Mouse (Mus musculus): ENCODE measurements around the gene Lpin2. TPM values are rescaled to one million over a fixed set of nuclear protein-coding genes. Genes with fewer than 3 reads are reported as not detected.
A peak's percentile ranks its signal among the peaks of the same experiment; 100 is the strongest.

Lpin2 gene
- polyA plus RNA-seq, 1 experiment from 2014 or later = 37.3 TPM

GRCm38 (mm10) chr17:71206136-71206893, 24.0 kb downstream of the Lpin2 start:
- WGBS = 65% methylated on average over 12 of the region's 12 CpGs
- Histone ChIP-seq H3K27ac (replicated peaks) (no peak overlapping the region), H3K4me1 (no peaks in the 10 kb centered on the region), H3K36me3 (no peaks in the 10 kb centered on the region), H3K4me3 (replicated peaks) (no peak overlapping the region), H3K27me3 (no peaks in the 10 kb centered on the region), H3K9me3 (replicated peaks) (no peaks in the 10 kb centered on the region), H3K4me2 (replicated peaks) (no peak overlapping the region), H3K9ac (no peak overlapping the region)
- ATAC-seq (ENCODE audit: insufficient number of reproducible peaks, low FRiP score, low TSS enrichment, low read depth) = no peak

DNA sequence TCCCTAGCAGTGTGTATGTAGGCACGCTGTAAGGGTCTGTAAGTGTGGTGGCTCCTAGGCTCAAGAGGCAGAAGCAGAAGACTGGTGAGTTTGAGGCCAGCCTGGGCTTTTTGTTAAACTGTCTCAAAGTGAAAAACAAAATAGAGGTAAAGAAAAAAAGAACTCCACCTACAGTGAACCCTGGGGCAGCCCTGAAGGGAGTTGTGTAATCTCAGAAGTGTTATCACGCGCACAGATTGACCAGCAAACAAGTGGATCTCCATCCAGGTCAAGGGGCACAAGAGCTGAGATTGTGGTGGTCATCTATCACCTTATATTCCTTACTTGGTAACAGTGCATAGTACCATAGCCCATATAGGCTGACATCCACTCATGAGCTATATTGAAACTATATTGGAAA, 24.9 kb downstream of the Lpin2 start:
- H3K9ac ChIP-seq = no peak overlapping the region
- no peak overlapping the region for H3K4me3 ChIP-seq (replicated peaks)
- no peak for ATAC-seq (ENCODE audit: insufficient number of reproducible peaks, low FRiP score, low TSS enrichment, low read depth)
- no peaks in the 10 kb centered on the region for H3K36me3 ChIP-seq
- H3K9me3 ChIP-seq (replicated peaks) = no peaks in the 10 kb centered on the region
- H3K4me2 ChIP-seq (replicated peaks) = no peak overlapping the region
- 92% methylated on average over 3 of the region's 3 CpGs for WGBS
- peaks cover 5% of the 10 kb centered on the region; the same call in 1 of the 2 replicates for H3K4me1 ChIP-seq
- H3K27me3 ChIP-seq = no peaks in the 10 kb centered on the region
- H3K27ac ChIP-seq (replicated peaks) = no peak overlapping the region

- H3K27ac ChIP-seq (replicated peaks) = no peak overlapping the region
- no peaks in the 10 kb centered on the region for H3K36me3 ChIP-seq
- no peak overlapping the region for H3K4me2 ChIP-seq (replicated peaks)
- peaks cover 5% of the 10 kb centered on the region; the same call in 1 of the 2 replicates for H3K4me1 ChIP-seq
- no peaks in the 10 kb centered on the region for H3K9me3 ChIP-seq (replicated peaks)
- no peak overlapping the region for H3K4me3 ChIP-seq (replicated peaks)
- 93% methylated on average over 1 of the region's 1 CpGs for WGBS
- ATAC-seq (ENCODE audit: insufficient number of reproducible peaks, low FRiP score, low TSS enrichment, low read depth) = no peak
- no peaks in the 10 kb centered on the region for H3K27me3 ChIP-seq
- no peak overlapping the region for H3K9ac ChIP-seq
Measured at GRCm38 (mm10) chr17:71208376-71208775, 26.0 kb downstream of the Lpin2 start.

DNA sequence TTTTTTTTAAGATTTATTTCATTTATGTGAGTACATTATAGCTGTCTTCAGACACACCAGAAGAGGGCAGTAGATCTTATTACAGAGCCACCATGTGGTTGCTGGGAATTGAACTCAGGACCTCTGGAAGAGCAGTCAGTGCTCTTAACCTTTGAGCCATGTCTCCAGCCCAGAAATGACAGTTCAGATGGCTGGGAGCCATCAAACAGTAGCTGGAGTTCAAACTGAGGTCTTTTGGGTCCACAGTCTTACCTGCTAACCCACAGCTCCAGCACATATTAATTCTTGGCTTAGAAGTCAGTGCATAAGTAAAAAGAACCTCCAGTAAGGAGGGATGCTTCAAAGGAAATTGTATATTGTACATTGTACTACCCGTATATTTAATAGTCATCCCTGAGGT, 26.6 kb downstream of the Lpin2 start:
- no peak overlapping the region for H3K9ac ChIP-seq
- no peaks in the 10 kb centered on the region for H3K9me3 ChIP-seq (replicated peaks)
- no peaks in the 10 kb centered on the region for H3K36me3 ChIP-seq
- H3K27ac ChIP-seq (replicated peaks) = no peak overlapping the region
- H3K27me3 ChIP-seq = no peaks in the 10 kb centered on the region
- WGBS = 79% methylated on average over 1 of the region's 1 CpGs
- no peak for ATAC-seq (ENCODE audit: insufficient number of reproducible peaks, low FRiP score, low TSS enrichment, low read depth)
- H3K4me2 ChIP-seq (replicated peaks) = no peak overlapping the region
- H3K4me1 ChIP-seq = peaks cover 7% of the 10 kb centered on the region; the same call in 1 of the 2 replicates
- no peak overlapping the region for H3K4me3 ChIP-seq (replicated peaks)

GRCm38 (mm10) chr17:71209936-71210335, 27.6 kb downstream of the Lpin2 start:
- Histone ChIP-seq H3K4me2 (replicated peaks) (no peak overlapping the region), H3K4me3 (replicated peaks) (no peak overlapping the region), H3K9me3 (replicated peaks) (no peaks in the 10 kb centered on the region), H3K9ac (no peak overlapping the region), H3K27ac (replicated peaks) (no peak overlapping the region), H3K36me3 (no peaks in the 10 kb centered on the region), H3K4me1 (peaks cover 17% of the 10 kb centered on the region; the same call in 1 of the 2 replicates), H3K27me3 (no peaks in the 10 kb centered on the region)
- ATAC-seq (ENCODE audit: insufficient number of reproducible peaks, low FRiP score, low TSS enrichment, low read depth) = no peak
- WGBS = 84% methylated on average over 3 of the region's 3 CpGs

GRCm38 (mm10) chr17:71211962-71212646, 29.7 kb downstream of the Lpin2 start:
- Histone ChIP-seq H3K4me2 (replicated peaks) (no peak overlapping the region), H3K9me3 (replicated peaks) (no peaks in the 10 kb centered on the region), H3K27me3 (no peaks in the 10 kb centered on the region), H3K36me3 (peaks cover 3% of the 10 kb centered on the region), H3K4me1 (peaks cover 17% of the 10 kb centered on the region; the same call in 1 of the 2 replicates), H3K9ac (no peak overlapping the region), H3K4me3 (replicated peaks) (no peak overlapping the region), H3K27ac (replicated peaks) (no peak overlapping the region)
- ATAC-seq (ENCODE audit: insufficient number of reproducible peaks, low FRiP score, low TSS enrichment, low read depth) = no peak
- 57% methylated on average over 6 of the region's 6 CpGs for WGBS

GRCm38 (mm10) chr17:71213666-71214065, 31.3 kb downstream of the Lpin2 start:
- ATAC-seq (ENCODE audit: insufficient number of reproducible peaks, low FRiP score, low TSS enrichment, low read depth) = 0 out of 2 replicates have a peak, but pooled peaks have one; percentile 19
- peaks cover 17% of the 10 kb centered on the region; the same call in 1 of the 2 replicates for H3K4me1 ChIP-seq
- H3K27ac ChIP-seq (replicated peaks) = no peak overlapping the region
- H3K9me3 ChIP-seq (replicated peaks) = no peaks in the 10 kb centered on the region
- 45% methylated on average over 1 of the region's 1 CpGs for WGBS
- no peak overlapping the region for H3K4me2 ChIP-seq (replicated peaks)
- no peak overlapping the region for H3K4me3 ChIP-seq (replicated peaks)
- H3K9ac ChIP-seq = no peak overlapping the region
- H3K36me3 ChIP-seq = peaks cover 15% of the 10 kb centered on the region
- H3K27me3 ChIP-seq = no peaks in the 10 kb centered on the region

- whole genome bisulfite sequencing = 74% methylated on average over 17 of the region's 17 CpGs
- ATAC-seq (ENCODE audit: insufficient number of reproducible peaks, low FRiP score, low TSS enrichment, low read depth) = no peak; the same call in 1 of the 2 replicates
- no peak overlapping the region for H3K9ac ChIP-seq
- H3K9me3 ChIP-seq (replicated peaks) = no peaks in the 10 kb centered on the region
- H3K4me3 ChIP-seq (replicated peaks) = no peak overlapping the region
- H3K27me3 ChIP-seq = no peaks in the 10 kb centered on the region
- no peak overlapping the region for H3K4me2 ChIP-seq (replicated peaks)
- peaks cover 15% of the 10 kb centered on the region for H3K36me3 ChIP-seq
- no peak overlapping the region for H3K27ac ChIP-seq (replicated peaks)
- peaks cover 17% of the 10 kb centered on the region; the same call in 1 of the 2 replicates for H3K4me1 ChIP-seq
Measured at GRCm38 (mm10) chr17:71214514-71215240, 32.3 kb downstream of the Lpin2 start.

DNA sequence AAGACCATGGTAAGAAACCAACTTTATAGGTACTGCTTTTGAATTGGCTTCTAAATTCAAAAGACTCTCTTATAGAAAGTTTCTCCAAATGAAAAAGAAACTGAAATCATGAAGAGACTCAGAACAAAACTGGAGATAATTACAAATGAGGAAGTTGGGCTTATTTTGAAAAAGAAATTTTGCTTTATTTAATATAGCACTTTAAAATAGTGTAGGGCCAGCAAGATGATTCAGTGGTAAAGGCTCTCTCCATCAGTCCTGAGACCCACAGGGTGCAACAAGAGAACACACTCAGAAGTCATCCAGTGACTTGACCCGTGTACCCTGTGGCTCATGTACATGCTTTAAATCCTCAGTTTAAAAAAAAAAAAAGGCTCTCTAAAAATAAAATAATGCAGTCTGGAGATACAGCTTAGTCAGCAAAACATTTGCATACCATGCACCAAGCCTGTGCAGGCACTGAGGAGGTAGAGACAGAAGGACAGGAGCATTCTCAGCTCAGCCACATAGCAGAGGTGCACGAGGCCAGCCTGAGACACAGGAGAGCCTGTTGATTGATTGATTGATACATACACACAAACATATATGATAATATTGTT, 33.0 kb downstream of the Lpin2 start:
- H3K27ac ChIP-seq (replicated peaks) = no peak overlapping the region
- H3K4me1 ChIP-seq = peaks cover 17% of the 10 kb centered on the region; the same call in 1 of the 2 replicates
- 39% methylated on average over 2 of the region's 2 CpGs for WGBS
- peaks cover 15% of the 10 kb centered on the region for H3K36me3 ChIP-seq
- no peaks in the 10 kb centered on the region for H3K27me3 ChIP-seq
- ATAC-seq (ENCODE audit: insufficient number of reproducible peaks, low FRiP score, low TSS enrichment, low read depth) = no peak
- H3K9ac ChIP-seq = no peak overlapping the region
- H3K4me3 ChIP-seq (replicated peaks) = no peak overlapping the region
- H3K9me3 ChIP-seq (replicated peaks) = no peaks in the 10 kb centered on the region
- H3K4me2 ChIP-seq (replicated peaks) = no peak overlapping the region

DNA sequence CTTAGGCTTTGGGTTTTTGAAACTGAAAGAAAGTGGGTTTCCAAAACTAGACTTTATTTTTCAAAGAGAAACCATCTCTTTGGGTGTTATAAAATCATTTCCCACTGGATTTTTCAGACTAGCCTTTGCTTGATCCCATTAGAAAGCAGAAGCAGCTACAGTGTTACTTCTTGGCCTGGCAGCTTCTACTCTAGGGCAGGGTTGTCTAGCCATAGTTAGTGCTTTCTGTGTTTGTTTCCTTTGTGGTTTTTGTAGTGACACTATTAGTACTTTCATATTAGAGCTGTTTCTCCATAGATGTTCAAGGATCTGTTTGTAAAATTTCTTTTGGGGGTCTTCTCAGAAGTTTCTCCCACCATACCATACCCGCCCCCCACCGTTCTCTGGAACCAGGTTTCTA, 33.9 kb downstream of the Lpin2 start:
- Histone ChIP-seq H3K27me3 (no peaks in the 10 kb centered on the region), H3K9me3 (replicated peaks) (no peaks in the 10 kb centered on the region), H3K27ac (replicated peaks) (no peak overlapping the region), H3K9ac (no peak overlapping the region), H3K4me2 (replicated peaks) (no peak overlapping the region), H3K4me1 (peaks cover 17% of the 10 kb centered on the region; the same call in 1 of the 2 replicates), H3K36me3 (peaks cover 18% of the 10 kb centered on the region), H3K4me3 (replicated peaks) (no peak overlapping the region)
- WGBS = 80% methylated on average over 2 of the region's 2 CpGs
- no peak for ATAC-seq (ENCODE audit: insufficient number of reproducible peaks, low FRiP score, low TSS enrichment, low read depth)

Measured in embryonic facial prominence, embryonic 15.5 days (tissue).